Mouse (Mus musculus): ENCODE results near the gene Gbgt1. TPM values are rescaled to one million over a fixed set of nuclear protein-coding genes. Genes with fewer than 3 reads are reported as not detected.

Gene Gbgt1
- total and polyA plus RNA-seq, 3 experiments, result 0.11 TPM; not detected in 2

DNA sequence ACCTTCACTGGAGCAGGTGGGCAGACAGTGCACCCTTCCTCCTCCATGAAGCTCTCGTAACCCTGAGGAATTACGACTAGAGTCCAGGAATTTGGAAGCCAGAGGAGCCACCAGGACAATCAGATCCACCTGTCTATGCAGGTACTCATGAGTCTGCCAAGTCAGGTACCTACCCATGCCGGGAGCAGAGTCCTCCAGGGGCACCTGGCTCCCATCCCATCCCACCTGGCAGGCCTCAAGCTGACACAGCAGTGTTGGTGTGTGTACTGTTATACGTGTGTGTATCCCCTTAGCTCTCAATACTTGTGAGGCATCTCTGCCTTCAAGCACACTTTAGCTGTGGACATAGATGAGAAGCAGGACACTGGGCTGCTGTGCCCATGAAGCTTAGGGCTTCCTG is 25.5 kb downstream of the Gbgt1 start:
- no peak overlapping the region for H3K27ac ChIP-seq (ENCODE audit: control insufficient read depth, low read depth, low read length)
- TF ChIP-seq CHD1 (IDR thresholded peaks at IDR 0.05; ENCODE audit: low read depth, low read length) (no peak), TBP (IDR thresholded peaks at IDR 0.05; ENCODE audit: low read depth, low read length) (no peak), MYB (IDR thresholded peaks at IDR 0.05; ENCODE audit: low read depth, low read length) (no peak), POLR2AphosphoS5 (IDR thresholded peaks at IDR 0.05; ENCODE audit: borderline replicate concordance, low read depth, low read length) (no peak), MAZ (IDR thresholded peaks at IDR 0.05; ENCODE audit: low read depth, low read length) (no peak), KAT2A (conservative IDR thresholded peaks at IDR 0.05; ENCODE audit: low read depth, low read length) (no peak), BHLHE40 (IDR thresholded peaks at IDR 0.05; ENCODE audit: borderline replicate concordance, low read depth, low read length) (no peak), E2F4 (IDR thresholded peaks at IDR 0.05; ENCODE audit: borderline replicate concordance, low read depth, low read length) (no peak), GABPA (IDR thresholded peaks at IDR 0.05; ENCODE audit: low read depth, low read length) (no peak), ZMIZ1 (IDR thresholded peaks at IDR 0.05; ENCODE audit: low read depth, low read length) (no peak), RCOR1 (IDR thresholded peaks at IDR 0.05; ENCODE audit: low read depth, low read length) (no peak), RAD21 (IDR thresholded peaks at IDR 0.05; ENCODE audit: low read depth, low read length) (no peak), ETS1 (IDR thresholded peaks at IDR 0.05; ENCODE audit: low read depth, low read length) (no peak), POLR2AphosphoS2 (IDR thresholded peaks at IDR 0.05; ENCODE audit: low read length) (no peak)
- no peak overlapping the region for H3K4me3 ChIP-seq (ENCODE audit: control insufficient read depth in 1 of 2, insufficient read depth in 1 of 2, low read depth in 2 of 2, low read length in 2 of 2)
- peaks cover 0 to 2% of the 10 kb centered on the region in 2 experiments; a peak in 1 of 4 replicates for H3K36me3 ChIP-seq (ENCODE audit: control insufficient read depth in 1 of 2, insufficient read depth in 2 of 2, low read length in 2 of 2)
- no peak for DNase-seq (ENCODE audit: low read depth, low spot score)
- no peaks in the 10 kb centered on the region for H3K79me2 ChIP-seq (ENCODE audit: control insufficient read depth, insufficient read depth, low read length, poor library complexity)
- no peaks in the 10 kb centered on the region for H3K27me3 ChIP-seq (ENCODE audit: control insufficient read depth in 1 of 2, insufficient read depth in 2 of 2, low read length in 2 of 2)
- no peaks in the 10 kb centered on the region for H3K9me3 ChIP-seq (replicated peaks; ENCODE audit: insufficient read depth, low read length)
- H3K4me1 ChIP-seq (ENCODE audit: control insufficient read depth in 1 of 2, insufficient read depth in 2 of 2, low read length in 2 of 2), result peaks cover 0 to 3% of the 10 kb centered on the region in 2 experiments; a peak in 3 of 4 replicates
- no peak overlapping the region for H3K9ac ChIP-seq (ENCODE audit: control insufficient read depth, low read depth, low read length, poor library complexity, severe bottlenecking)

DNA sequence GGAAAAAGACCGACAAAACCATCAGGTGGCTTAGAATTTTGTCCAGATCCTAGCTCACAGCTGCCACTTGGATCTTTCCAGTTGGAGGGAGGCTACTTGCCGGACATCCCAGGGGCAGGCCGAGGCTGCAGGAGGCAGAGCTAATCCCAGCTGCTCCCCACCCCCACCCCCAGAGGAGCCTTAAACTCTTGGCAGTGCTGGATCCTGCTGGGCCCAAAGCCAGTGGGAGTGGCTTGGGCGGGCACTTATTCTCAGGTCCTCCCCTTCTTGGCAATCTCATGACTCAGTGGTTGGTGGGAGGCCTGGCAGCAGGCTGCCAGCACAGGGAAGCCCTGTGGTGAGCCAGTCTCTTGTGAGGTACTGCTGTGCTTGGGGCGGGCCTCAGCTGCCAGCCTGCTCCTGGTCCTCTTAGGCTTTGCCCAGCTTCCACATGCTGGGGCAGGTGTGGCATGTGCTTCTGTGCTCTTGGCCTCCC is 27.0 kb downstream of the Gbgt1 start:
- TF ChIP-seq JUND (IDR thresholded peaks at IDR 0.05; ENCODE audit: low read depth, low read length), result no peak
- TF ChIP-seq CHD2 (IDR thresholded peaks at IDR 0.05; ENCODE audit: low read length), result peak; percentile 11; the same call in 1 of the 2 replicates
- no peak overlapping the region for H3K4me3 ChIP-seq (ENCODE audit: control insufficient read depth in 1 of 2, insufficient read depth in 1 of 2, low read depth in 2 of 2, low read length in 2 of 2)
- H3K36me3 ChIP-seq (ENCODE audit: control insufficient read depth in 1 of 2, insufficient read depth in 2 of 2, low read length in 2 of 2), result peaks cover 0 to 2% of the 10 kb centered on the region in 2 experiments; a peak in 1 of 4 replicates

More for the DNA sequence above, 27.0 kb downstream of the Gbgt1 start:
- Histone ChIP-seq H3K27me3 (ENCODE audit: control insufficient read depth in 1 of 2, insufficient read depth in 2 of 2, low read length in 2 of 2) (no peaks in the 10 kb centered on the region), H3K9me3 (replicated peaks; ENCODE audit: insufficient read depth, low read length) (no peaks in the 10 kb centered on the region), H3K4me1 (ENCODE audit: control insufficient read depth in 1 of 2, insufficient read depth in 2 of 2, low read length in 2 of 2) (peaks cover 0 to 3% of the 10 kb centered on the region in 2 experiments; a peak in 3 of 4 replicates), H3K79me2 (ENCODE audit: control insufficient read depth, insufficient read depth, low read length, poor library complexity) (no peaks in the 10 kb centered on the region), H3K27ac (ENCODE audit: control insufficient read depth, low read depth, low read length) (no peak overlapping the region), H3K9ac (ENCODE audit: control insufficient read depth, low read depth, low read length, poor library complexity, severe bottlenecking) (no peak overlapping the region)
- peak; percentile 85 for DNase-seq (ENCODE audit: low read depth, low spot score)

Data from MEL (cell line).